10 mouse cellular contexts compared by ENCODE assay signal in the genomic region with DNA sequence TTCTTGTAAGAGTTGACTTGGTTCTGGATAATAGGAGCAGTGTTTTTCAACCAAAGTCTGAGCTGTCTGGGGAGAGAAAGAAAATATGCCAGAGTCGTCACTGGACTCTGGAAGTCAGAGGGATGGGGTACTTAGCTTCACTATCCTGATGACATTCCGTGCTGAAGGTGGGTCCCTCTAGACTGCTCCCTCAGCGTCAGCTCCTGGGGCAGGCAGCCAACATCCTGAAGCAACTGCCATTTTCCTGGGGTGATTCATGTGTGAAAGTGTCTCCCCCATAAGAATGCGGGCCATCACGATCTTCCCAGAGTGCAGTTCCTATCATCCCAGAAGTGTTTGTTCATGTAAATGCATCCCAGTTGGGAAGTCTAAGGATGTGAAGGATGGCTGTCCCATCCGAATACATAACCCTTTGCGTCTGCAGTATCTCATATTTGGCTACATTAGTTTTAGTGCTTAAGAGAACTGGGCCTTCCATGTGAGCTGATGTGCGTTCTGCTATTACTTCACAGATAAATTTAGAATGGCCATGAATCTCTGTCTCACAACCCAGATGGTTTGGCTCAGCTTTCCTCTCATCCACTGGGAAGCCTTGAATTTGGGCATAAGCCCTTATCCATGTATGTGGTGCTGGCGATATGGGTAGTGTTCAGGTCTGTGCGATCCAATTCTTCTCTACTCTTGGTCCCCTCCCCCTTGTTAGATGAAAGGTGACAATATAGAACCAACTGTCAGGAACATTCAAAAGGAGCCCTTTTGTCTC.
DNase-seq lines count a peak whose midpoint lies in the region; ATAC-seq and TF ChIP-seq lines count a peak whose summit lies in the region.
"Had no signal": no experiment of that assay in that cellular context is flagged by ENCODE, and none has a peak within 500 bp of the region (broad histone marks: within the 10 kb centered on the region; RNA-seq: fewer than 3 reads in every experiment).

No protein-coding gene starts in this region.

- H3K4me1 ChIP-seq in liver, embryonic 12.5 days: no peaks in the 10 kb centered on the region
- H3K4me1 ChIP-seq in embryonic fibroblast, embryonic 13.5 days (ENCODE audit: control insufficient read depth, insufficient read depth, low read length): peaks cover 5% of the 10 kb centered on the region; the same call in 1 of the 2 replicates
- peaks cover 3% of the 10 kb centered on the region; the same call in 1 of the 2 replicates for H3K4me1 ChIP-seq in intestine, embryonic 16.5 days (ENCODE audit: control insufficient read depth, insufficient read depth, low read length)
- H3K4me1 ChIP-seq: limb, embryonic 12.5 days had no signal

- H3K36me3 ChIP-seq in liver, embryonic 12.5 days: no peaks in the 10 kb centered on the region
- H3K36me3 ChIP-seq in intestine, embryonic 16.5 days (ENCODE audit: control insufficient read depth, insufficient read depth, low read length): no peaks in the 10 kb centered on the region
- H3K36me3 ChIP-seq: limb, embryonic 12.5 days had no signal

- TF ChIP-seq CTCF in embryonic fibroblast, embryonic 13.5 days (IDR thresholded peaks at IDR 0.05; ENCODE audit: borderline replicate concordance, insufficient read depth, low read length): no peak

- no peak overlapping the region for H3K27ac ChIP-seq in liver, embryonic 12.5 days
- peak overlapping the region; percentile 51 for H3K27ac ChIP-seq in embryonic fibroblast, embryonic 13.5 days (ENCODE audit: insufficient read depth, low read length)
- peak overlapping the region; percentile 27; the same call in 1 of the 2 replicates for H3K27ac ChIP-seq in intestine, embryonic 16.5 days (ENCODE audit: low read length)
- H3K27ac ChIP-seq: hindbrain, embryonic 14.5 days; limb, embryonic 12.5 days had no signal

- H3K4me2 ChIP-seq in liver, embryonic 12.5 days: no peak overlapping the region
- H3K4me2 ChIP-seq in intestine, embryonic 16.5 days (ENCODE audit: low read depth, low read length): no peak overlapping the region
- H3K4me2 ChIP-seq: hindbrain, embryonic 14.5 days; limb, embryonic 12.5 days had no signal

- 59% methylated on average over 10 of the region's 10 CpGs for WGBS in liver, embryonic 12.5 days (ENCODE audit: insufficient replicate concordance)
- 54% methylated on average over 10 of the region's 10 CpGs for WGBS in intestine, embryonic 16.5 days

- no peak for TF ChIP-seq POLR2A in embryonic fibroblast, embryonic 13.5 days (IDR thresholded peaks at IDR 0.05; ENCODE audit: low read depth, low read length)

- peak; percentile 47 for DNase-seq in adrenal gland, postnatal 10 days
- DNase-seq in adrenal gland, adult 18-20 months (ENCODE audit: low spot score in 2 of 2): no peak
- peak; percentile 5 for DNase-seq in liver
- no peak for DNase-seq in spleen, postnatal 36 days (ENCODE audit: low spot score in 2 of 2)
- no peak for DNase-seq in thymus, postnatal 25 days

- no peak overlapping the region for H3K9ac ChIP-seq in liver, embryonic 12.5 days
- H3K9ac ChIP-seq in intestine, embryonic 16.5 days (ENCODE audit: low read depth, low read length): no peak overlapping the region
- H3K9ac ChIP-seq: hindbrain, embryonic 14.5 days; limb, embryonic 12.5 days had no signal

- H3K27me3 ChIP-seq in liver, embryonic 12.5 days (replicated peaks): no peaks in the 10 kb centered on the region
- H3K27me3 ChIP-seq in intestine, embryonic 16.5 days (replicated peaks; ENCODE audit: control insufficient read depth, insufficient read depth, low read length): no peaks in the 10 kb centered on the region

- ATAC-seq in liver, embryonic 12.5 days: no peak
- ATAC-seq in intestine, embryonic 16.5 days: peak; percentile 83

- no peaks in the 10 kb centered on the region for H3K9me3 ChIP-seq in liver, embryonic 12.5 days (replicated peaks)
- no peaks in the 10 kb centered on the region for H3K9me3 ChIP-seq in intestine, embryonic 16.5 days (ENCODE audit: control insufficient read depth, low read length)
- H3K9me3 ChIP-seq: limb, embryonic 12.5 days had no signal

- no peak overlapping the region for H3K4me3 ChIP-seq in liver, embryonic 12.5 days
- H3K4me3 ChIP-seq in embryonic fibroblast, embryonic 13.5 days (ENCODE audit: insufficient read depth, low read length): no peak overlapping the region
- H3K4me3 ChIP-seq in intestine, embryonic 16.5 days (ENCODE audit: low read length): no peak overlapping the region
- H3K4me3 ChIP-seq: limb, embryonic 12.5 days had no signal

Comparison
In these comparisons a context has a peak if more than half of its experiments do, and no peak if none do; other contexts are left out.
1. DNase-seq: peak in adrenal gland, postnatal 10 days (single experiment) and liver (single experiment); none in adrenal gland, adult 18-20 months (0 of 2), spleen, postnatal 36 days (0 of 2) and thymus, postnatal 25 days (single experiment).